Mouse (Mus musculus): ENCODE measurements around the gene Mcf2l.

- TF ChIP-seq CTCF (IDR thresholded peaks at IDR 0.05) (no peak), EP300 (IDR thresholded peaks at IDR 0.05) (no peak)
Measured at GRCm38 (mm10) chr8:12933765-12934164, 60.2 kb downstream of the Mcf2l start.

Measured in lung, postnatal 0 days (tissue).